20 mouse cellular contexts compared by ENCODE assay signal in the genomic region with DNA sequence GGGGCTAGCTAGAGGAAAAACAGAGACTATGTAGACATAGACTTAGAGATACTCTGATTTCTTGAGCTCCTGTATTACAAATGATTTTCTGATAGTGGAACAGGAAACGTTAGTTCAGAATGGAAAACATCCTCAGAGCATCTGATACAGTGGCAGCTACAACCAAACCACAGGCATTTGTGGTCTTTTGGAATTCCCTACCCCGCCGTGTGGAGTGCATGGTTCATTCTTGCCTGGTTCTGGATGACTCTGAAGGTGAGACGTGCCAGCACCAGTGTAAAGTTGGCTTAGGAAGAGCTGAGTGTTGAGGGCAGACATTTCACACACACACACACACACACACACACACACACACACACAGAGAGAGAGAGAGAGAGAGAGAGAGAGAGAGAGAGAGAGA. TPM values are rescaled to one million over a fixed set of nuclear protein-coding genes. Genes with fewer than 3 reads are reported as not detected.
"Had no signal": no experiment of that assay in that cellular context is flagged by ENCODE, and none has a peak within 500 bp of the region (broad histone marks: within the 10 kb centered on the region; RNA-seq: fewer than 3 reads in every experiment).

No protein-coding gene starts in this region.

- DNase-seq: lung, adult 18-20 months; lung, embryonic 14.5 days; lung, postnatal 10 days; lung, postnatal 4 days; midbrain, embryonic 14.5 days; retina, postnatal 1 day; right cerebral cortex, adult 18-20 months; right cerebral cortex, postnatal 25 days; right cerebral cortex, postnatal 4 days; spleen, adult 18-20 months; thymus, adult 18-20 months; thymus, postnatal 14 days; thymus, postnatal 36 days had no signal

- H3K27me3 ChIP-seq: midbrain, embryonic 12.5 days; neural tube, embryonic 13.5 days; neural tube, embryonic 15.5 days had no signal

- H3K27ac ChIP-seq: midbrain, embryonic 10.5 days; midbrain, embryonic 12.5 days; neural tube, embryonic 13.5 days; neural tube, embryonic 15.5 days had no signal

- H3K4me1 ChIP-seq: midbrain, embryonic 10.5 days; midbrain, embryonic 12.5 days; neural tube, embryonic 13.5 days; neural tube, embryonic 15.5 days had no signal

- ATAC-seq: midbrain, embryonic 16.5 days had no signal

- H3K4me2 ChIP-seq: lung, embryonic 14.5 days; midbrain, embryonic 12.5 days; neural tube, embryonic 13.5 days; neural tube, embryonic 15.5 days had no signal

- H3K9me3 ChIP-seq: midbrain, embryonic 10.5 days; midbrain, embryonic 12.5 days; neural tube, embryonic 13.5 days; neural tube, embryonic 15.5 days had no signal

- H3K36me3 ChIP-seq: midbrain, embryonic 10.5 days; midbrain, embryonic 12.5 days; neural tube, embryonic 13.5 days; neural tube, embryonic 15.5 days had no signal

- H3K4me3 ChIP-seq: midbrain, embryonic 10.5 days; midbrain, embryonic 12.5 days; myocyte; neural tube, embryonic 13.5 days; neural tube, embryonic 15.5 days had no signal

- H3K9ac ChIP-seq: lung, embryonic 14.5 days; midbrain, embryonic 12.5 days; neural tube, embryonic 13.5 days; neural tube, embryonic 15.5 days had no signal

RNA-seq across cellular contexts. Expression of a gene that starts 12.8 kb away (rescaled TPM):
- polyA plus RNA-seq: small intestine, adult 2 months had no signal
